Mouse (Mus musculus) MEL (cell line): Measurements from ENCODE around the gene 1700069L16Rik. TPM values are rescaled to one million over a fixed set of nuclear protein-coding genes. Genes with fewer than 3 reads are reported as not detected.

ENCODE experiments used
- DNase-seq: peaks from one replicate; pipeline ENCODE4 v3.0.0; 2011; ENCODE audit warnings: low read depth, low spot score
- H3K27ac ChIP-seq: 2 replicates; pipeline ENCODE4 v1.5.1; 2012; ENCODE audit warnings: low read depth, mild to moderate bottlenecking, control low read depth, low read length, moderate library complexity; ENCODE audit not compliant: control insufficient read depth
- H3K27me3 ChIP-seq, 2 experiments: fragments of 150-350 bp in 1 of 2; sonication (generic) in 1 of 2; 2 replicates each; pipeline ENCODE4 v1.6.1; 2012; ENCODE audit warnings: low read length in 2 of 2, mild to moderate bottlenecking in 2 of 2, improper control_type of control experiment in 1 of 2, moderate library complexity in 1 of 2; ENCODE audit not compliant: insufficient read depth in 2 of 2, control insufficient read depth in 1 of 2
- H3K36me3 ChIP-seq, 2 experiments: 2 replicates each; pipeline ENCODE4 v1.6.1; 2012 to 2014; ENCODE audit warnings: low read length in 2 of 2, improper control_type of control experiment in 1 of 2, inconsistent platforms in 1 of 2, mild to moderate bottlenecking in 1 of 2; ENCODE audit not compliant: insufficient read depth in 2 of 2, control insufficient read depth in 1 of 2
- H3K4me1 ChIP-seq, 2 experiments: fragments of 150-350 bp in 1 of 2; sonication (generic) in 1 of 2; 2 replicates each; pipeline ENCODE4 v1.6.1; 2012; ENCODE audit warnings: low read length in 2 of 2, improper control_type of control experiment in 1 of 2, mild to moderate bottlenecking in 1 of 2; ENCODE audit not compliant: insufficient read depth in 2 of 2, control insufficient read depth in 1 of 2
- H3K4me3 ChIP-seq, 2 experiments: fragments of 150-350 bp in 1 of 2; sonication (generic) in 1 of 2; 2 replicates each; pipeline ENCODE4 v1.5.1; 2012; ENCODE audit warnings: low read depth in 2 of 2, low read length in 2 of 2, mild to moderate bottlenecking in 2 of 2, moderate library complexity in 2 of 2, control low read depth in 1 of 2, improper control_type of control experiment in 1 of 2; ENCODE audit not compliant: control insufficient read depth in 1 of 2, insufficient read depth in 1 of 2
- H3K79me2 ChIP-seq: 2 replicates; pipeline ENCODE4 v1.6.1; 2012; ENCODE audit warnings: mild to moderate bottlenecking, low read length, moderate library complexity; ENCODE audit not compliant: control insufficient read depth, poor library complexity, insufficient read depth
- H3K9ac ChIP-seq: 2 replicates; pipeline ENCODE4 v1.6.1; 2012; ENCODE audit warnings: low read depth, mild to moderate bottlenecking, control low read depth, low read length, moderate library complexity; ENCODE audit not compliant: control insufficient read depth, poor library complexity, severe bottlenecking
- H3K9me3 ChIP-seq: fragments of 150-350 bp; sonication (generic); replicated peaks from 2 replicates; pipeline ENCODE4 v1.6.1; 2012; ENCODE audit warnings: mild to moderate bottlenecking, low read length, improper control_type of control experiment, moderate library complexity; ENCODE audit not compliant: insufficient read depth
- CTCF ChIP-seq, 3 experiments: IDR thresholded peaks in 2 of 3; conservative IDR thresholded peaks in 1 of 3; 2 replicates each; pipeline ENCODE4 v1.5.1; 2011 to 2012; ENCODE audit warnings: low read length in 3 of 3, low read depth in 2 of 3, mild to moderate bottlenecking in 2 of 3, improper control_type of control experiment in 1 of 3, inconsistent platforms in 1 of 3, mixed read lengths in 1 of 3, moderate library complexity in 1 of 3; ENCODE audit not compliant: control insufficient read depth in 1 of 3, insufficient read depth in 1 of 3, poor library complexity in 1 of 3, severe bottlenecking in 1 of 3
- ELF1 ChIP-seq: IDR thresholded peaks from 2 replicates; pipeline ENCODE4 v1.6.1; 2014; ENCODE audit warnings: low read depth, mild to moderate bottlenecking, inconsistent platforms, low read length, improper control_type of control experiment, moderate library complexity
- EP300 ChIP-seq, 2 experiments: IDR thresholded peaks; 2 replicates each; pipeline ENCODE4 v1.6.1; 2011; ENCODE audit warnings: improper control_type of control experiment in 2 of 2, low read length in 2 of 2, low read depth in 1 of 2, mild to moderate bottlenecking in 1 of 2
- GABPA ChIP-seq: IDR thresholded peaks from 2 replicates; pipeline ENCODE4 v1.6.1; 2012; ENCODE audit warnings: low read depth, mild to moderate bottlenecking, inconsistent platforms, low read length, improper control_type of control experiment, moderate library complexity
- GATA1 ChIP-seq: IDR thresholded peaks from 2 replicates; pipeline ENCODE4 v1.6.1; 2011; ENCODE audit warnings: low read depth, low read length, improper control_type of control experiment
- KAT2A ChIP-seq: conservative IDR thresholded peaks from 2 replicates; pipeline ENCODE4 v1.6.1; 2012; ENCODE audit warnings: low read depth, low read length, improper control_type of control experiment, inconsistent platforms
- MAZ ChIP-seq: IDR thresholded peaks from 2 replicates; pipeline ENCODE4 v1.6.1; 2012; ENCODE audit warnings: low read depth, mild to moderate bottlenecking, inconsistent platforms, low read length, improper control_type of control experiment
- MEF2A ChIP-seq: IDR thresholded peaks from 2 replicates; pipeline ENCODE4 v1.6.1; 2014; ENCODE audit warnings: low read depth, mild to moderate bottlenecking, inconsistent platforms, low read length, improper control_type of control experiment; ENCODE audit not compliant: poor library complexity, insufficient replicate concordance, severe bottlenecking; ENCODE audit errors: extremely low read depth
- MXI1 ChIP-seq: IDR thresholded peaks from 2 replicates; pipeline ENCODE4 v1.6.1; 2011; ENCODE audit warnings: mild to moderate bottlenecking, low read depth, low read length, improper control_type of control experiment
- MYC ChIP-seq: IDR thresholded peaks from 2 replicates; pipeline ENCODE4 v1.6.1; 2011; ENCODE audit warnings: low read depth, mild to moderate bottlenecking, low read length, improper control_type of control experiment, moderate library complexity
- NELFE ChIP-seq: IDR thresholded peaks from 2 replicates; pipeline ENCODE4 v1.6.1; 2011; ENCODE audit warnings: low read depth, low read length, improper control_type of control experiment
- NRF1 ChIP-seq: IDR thresholded peaks from 2 replicates; pipeline ENCODE4 v1.6.1; 2014; ENCODE audit warnings: low read depth, mild to moderate bottlenecking, inconsistent platforms, low read length, improper control_type of control experiment, moderate library complexity; ENCODE audit not compliant: poor library complexity, insufficient read depth, severe bottlenecking
- POLR2AphosphoS2 ChIP-seq: IDR thresholded peaks from 2 replicates; pipeline ENCODE4 v1.6.1; 2011; ENCODE audit warnings: low read length, improper control_type of control experiment
- POLR2AphosphoS5 ChIP-seq: IDR thresholded peaks from 2 replicates; pipeline ENCODE4 v1.6.1; 2012; ENCODE audit warnings: low read depth, borderline replicate concordance, mild to moderate bottlenecking, inconsistent platforms, low read length, moderate library complexity, mixed read lengths
- RAD21 ChIP-seq: IDR thresholded peaks from 2 replicates; pipeline ENCODE4 v1.6.1; 2011; ENCODE audit warnings: mild to moderate bottlenecking, low read depth, low read length, improper control_type of control experiment
- SMC3 ChIP-seq: IDR thresholded peaks from 2 replicates; pipeline ENCODE4 v1.6.1; 2011; ENCODE audit warnings: low read depth, low read length, improper control_type of control experiment
- TCF12 ChIP-seq: IDR thresholded peaks from 2 replicates; pipeline ENCODE4 v1.6.1; 2014; ENCODE audit warnings: low read depth, mild to moderate bottlenecking, inconsistent platforms, low read length, improper control_type of control experiment, moderate library complexity
- UBTF ChIP-seq: IDR thresholded peaks from 2 replicates; pipeline ENCODE4 v1.6.1; 2012; ENCODE audit warnings: low read depth, mild to moderate bottlenecking, inconsistent platforms, low read length, improper control_type of control experiment, moderate library complexity, borderline replicate concordance; ENCODE audit not compliant: insufficient read depth
- USF1 ChIP-seq: IDR thresholded peaks from 2 replicates; pipeline ENCODE4 v1.6.1; 2014; ENCODE audit warnings: low read depth, mild to moderate bottlenecking, inconsistent platforms, low read length, improper control_type of control experiment, moderate library complexity
- USF2 ChIP-seq, 2 experiments: IDR thresholded peaks; 2 replicates each; pipeline ENCODE4 v1.6.1; 2011 to 2012; ENCODE audit warnings: improper control_type of control experiment in 2 of 2, low read length in 2 of 2, borderline replicate concordance in 1 of 2, inconsistent platforms in 1 of 2, low read depth in 1 of 2, mild to moderate bottlenecking in 1 of 2; ENCODE audit not compliant: insufficient read depth in 1 of 2
- ZC3H11A ChIP-seq: IDR thresholded peaks from 2 replicates; pipeline ENCODE4 v1.6.1; 2012; ENCODE audit warnings: low read depth, mild to moderate bottlenecking, inconsistent platforms, low read length, improper control_type of control experiment
- ZNF384 ChIP-seq: IDR thresholded peaks from 2 replicates; pipeline ENCODE4 v1.6.1; 2012; ENCODE audit warnings: low read depth, mild to moderate bottlenecking, inconsistent platforms, low read length, improper control_type of control experiment
- polyA plus RNA-seq, 2 experiments: library from polyadenylated mRNA; stranded (reverse) in 1 of 2; unstranded in 1 of 2; fragments of >175 nt in 1 of 2; fragments of >200 nt in 1 of 2; gene quantifications; 2 replicates each; pipeline versions ENCODE4 v1.2.1 to v1.2.4; 2012; ENCODE audit warnings: low replicate concordance in 2 of 2, low read depth in 1 of 2; ENCODE audit not compliant: insufficient read length in 2 of 2, insufficient read depth in 1 of 2, missing spikeins in 1 of 2
- total RNA-seq: library from RNA; depleted of rRNA; stranded (reverse); fragments of 300-350 nt; gene quantifications from 2 replicates; pipeline ENCODE4 v1.2.3, GENCODE M21; 2012

Gene 1700069L16Rik
- total and polyA plus RNA-seq, 3 experiments, result not detected

GRCm38 (mm10) chr5:113654206-113654605, 70.4 kb downstream of the 1700069L16Rik start:
- no peak for DNase-seq
- no peaks in the 10 kb centered on the region for H3K79me2 ChIP-seq
- H3K9ac ChIP-seq, result no peak overlapping the region
- no peak for TF ChIP-seq MXI1
- no peak for TF ChIP-seq ZNF384
- no peak for TF ChIP-seq KAT2A
- no peak for TF ChIP-seq GABPA
- no peak for TF ChIP-seq UBTF
- TF ChIP-seq EP300 (IDR thresholded peaks at IDR 0.05; ENCODE audit: low read depth in 1 of 2, low read length in 2 of 2), result no peak
- TF ChIP-seq MEF2A, result no peak
- no peak for TF ChIP-seq TCF12
- TF ChIP-seq SMC3, result no peak
- no peak for TF ChIP-seq MAZ
- TF ChIP-seq POLR2AphosphoS2, result no peak
- no peak for TF ChIP-seq NRF1
- TF ChIP-seq CTCF (IDR thresholded peaks at IDR 0.05 in 2 of 3, conservative IDR thresholded peaks at IDR 0.05 in 1 of 3; ENCODE audit: control insufficient read depth in 1 of 3, insufficient read depth in 1 of 3, low read depth in 2 of 3, low read length in 3 of 3, poor library complexity in 1 of 3, severe bottlenecking in 1 of 3), result no peak
- TF ChIP-seq ELF1, result no peak
- no peak for TF ChIP-seq USF2 (IDR thresholded peaks at IDR 0.05; ENCODE audit: borderline replicate concordance in 1 of 2, insufficient read depth in 1 of 2, low read depth in 1 of 2, low read length in 2 of 2)
- TF ChIP-seq GATA1, result no peak
- no peak overlapping the region for H3K27ac ChIP-seq
- no peaks in the 10 kb centered on the region for H3K9me3 ChIP-seq
- no peaks in the 10 kb centered on the region for H3K4me1 ChIP-seq
- H3K27me3 ChIP-seq, result no peaks in the 10 kb centered on the region
- no peaks in the 10 kb centered on the region for H3K36me3 ChIP-seq
- H3K4me3 ChIP-seq, result no peak overlapping the region

GRCm38 (mm10) chr5:113652215-113652614, 72.4 kb downstream of the 1700069L16Rik start:
- TF ChIP-seq NELFE (no peak), ZC3H11A (no peak), POLR2AphosphoS5 (no peak), RAD21 (no peak), USF1 (no peak), TCF12 (no peak), USF2 (IDR thresholded peaks at IDR 0.05; ENCODE audit: borderline replicate concordance in 1 of 2, insufficient read depth in 1 of 2, low read depth in 1 of 2, low read length in 2 of 2) (no peak), SMC3 (no peak), MYC (no peak), MAZ (no peak), UBTF (no peak)
- Histone ChIP-seq H3K27me3 (no peaks in the 10 kb centered on the region), H3K36me3 (no peaks in the 10 kb centered on the region), H3K9me3 (no peaks in the 10 kb centered on the region), H3K4me1 (no peaks in the 10 kb centered on the region), H3K27ac (no peak overlapping the region), H3K9ac (no peak overlapping the region), H3K79me2 (no peaks in the 10 kb centered on the region), H3K4me3 (no peak overlapping the region)
- no peak for DNase-seq
